Mouse (Mus musculus) adrenal gland, adult 18-20 months (tissue): ENCODE data around the gene 9530077C05Rik. TPM values are rescaled to one million over a fixed set of nuclear protein-coding genes. Genes with fewer than 3 reads are reported as not detected.
"Not testable (repeated sequence)": the region's sequence is repeated elsewhere in the genome, so short reads cannot be mapped to it uniquely, and the experiment has no call there.

Experiments
- DNase-seq, 2 experiments: peaks; one replicate each; pipeline ENCODE4 v3.0.0; 2021 to 2022; ENCODE audit warnings: low spot score in 2 of 2
- total RNA-seq, 2 experiments: library from RNA; stranded (reverse); gene quantifications; 1 replicate in 1 of 2; 2 replicates in 1 of 2; pipeline ENCODE4 v1.2.3; 2021

9530077C05Rik gene
- total RNA-seq, 2 experiments from 2014 or later = 3.2 to 5.0 TPM

DNA sequence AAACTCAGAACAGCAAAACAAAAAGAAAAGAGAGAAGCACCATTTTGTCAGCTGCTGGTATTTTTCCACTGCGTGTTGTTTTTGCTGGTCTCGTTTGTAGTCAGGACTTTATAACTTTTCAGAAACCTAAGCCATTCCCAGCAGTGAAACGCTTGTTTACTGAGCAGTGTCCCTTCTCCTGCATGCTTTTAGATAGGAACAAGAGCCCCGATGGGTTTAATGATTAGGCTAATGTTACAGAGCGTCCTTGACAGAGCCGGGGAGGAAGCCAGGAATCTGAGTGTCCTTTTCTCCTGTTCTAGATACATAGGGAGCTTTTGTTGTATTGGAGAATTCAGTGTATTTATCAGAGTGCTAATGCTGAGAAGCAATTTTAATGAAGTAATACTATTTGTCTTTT is 6.2 kb downstream of the 9530077C05Rik start:
- DNase-seq = no peak

DNA sequence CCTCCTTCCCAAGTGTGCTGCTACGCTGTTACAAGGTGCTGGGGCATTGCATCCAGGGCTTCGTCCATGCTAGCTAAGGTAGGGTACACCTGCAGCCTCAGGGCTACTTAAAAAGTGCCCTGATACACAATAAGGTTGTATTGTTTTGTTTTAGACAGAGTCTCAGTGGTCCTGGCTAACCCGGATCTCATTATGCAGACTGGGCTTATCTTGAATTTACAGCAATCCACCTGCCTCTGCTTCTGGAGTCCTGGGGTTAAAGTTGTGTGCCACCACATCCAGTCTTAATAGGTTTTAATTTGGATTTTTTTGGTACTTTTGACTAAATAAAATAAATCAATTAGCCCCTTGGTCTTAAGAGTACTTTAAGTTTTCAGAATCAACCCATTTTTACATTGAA is 8.6 kb downstream of the 9530077C05Rik start:
- no peak for DNase-seq

DNA sequence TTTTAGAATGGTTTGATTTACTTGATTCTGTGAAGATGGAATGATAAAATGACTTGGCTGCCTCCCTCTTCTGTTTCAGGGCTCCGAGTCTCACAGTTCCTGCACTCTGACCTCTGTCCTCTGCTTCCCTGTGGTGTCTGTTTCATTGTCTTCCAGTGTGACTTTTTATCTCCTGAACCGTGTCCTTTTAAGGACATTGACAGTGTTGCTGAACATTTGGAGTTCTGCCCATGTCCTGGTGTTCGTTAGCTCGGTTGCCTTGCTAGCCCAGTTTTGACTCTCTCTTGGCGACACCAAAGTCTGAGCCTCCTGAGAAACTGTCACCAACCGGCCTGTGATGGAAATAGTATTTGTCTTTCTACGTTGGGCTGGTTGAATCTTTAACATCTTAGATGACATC is 9.2 kb downstream of the 9530077C05Rik start:
- DNase-seq = no peak

DNA sequence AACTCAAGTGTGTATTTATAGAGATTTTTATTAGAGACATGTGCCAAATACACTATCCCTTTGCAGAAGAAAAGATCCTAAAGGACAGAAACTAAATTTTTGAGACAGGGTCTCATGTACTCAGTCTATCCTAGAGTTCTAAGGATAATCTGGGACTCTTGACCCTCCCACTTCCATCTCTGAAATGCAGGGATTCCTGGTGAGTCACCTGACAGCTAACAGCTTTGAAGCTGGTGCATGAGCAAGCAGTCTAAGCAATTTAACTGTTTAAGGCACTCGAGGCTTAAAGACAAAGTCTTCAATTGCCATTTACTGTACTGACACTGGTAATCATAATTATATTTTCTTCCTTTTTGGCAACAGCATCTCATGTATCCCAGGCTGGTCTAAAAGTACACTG is 11.2 kb downstream of the 9530077C05Rik start:
- no peak for DNase-seq

DNA sequence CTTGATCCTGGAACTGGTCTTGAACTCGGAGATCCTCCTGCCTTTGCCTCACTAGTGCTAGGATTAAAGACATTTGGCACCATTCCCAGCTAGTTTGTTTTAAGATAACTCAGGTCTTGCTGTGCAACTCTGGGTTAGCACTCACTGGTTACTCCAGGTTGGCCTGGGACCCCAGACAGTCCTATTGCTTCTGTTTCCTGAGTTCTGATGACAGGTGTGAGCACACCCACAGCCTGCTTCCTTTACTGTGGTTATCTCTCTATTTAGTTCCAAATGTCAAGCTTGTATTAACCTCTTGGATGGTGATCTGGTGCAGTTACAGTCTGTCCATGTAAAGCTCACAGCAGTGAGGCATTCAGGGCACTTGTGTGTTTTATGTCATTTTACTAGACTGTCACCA is 12.2 kb downstream of the 9530077C05Rik start:
- DNase-seq = no peak

DNA sequence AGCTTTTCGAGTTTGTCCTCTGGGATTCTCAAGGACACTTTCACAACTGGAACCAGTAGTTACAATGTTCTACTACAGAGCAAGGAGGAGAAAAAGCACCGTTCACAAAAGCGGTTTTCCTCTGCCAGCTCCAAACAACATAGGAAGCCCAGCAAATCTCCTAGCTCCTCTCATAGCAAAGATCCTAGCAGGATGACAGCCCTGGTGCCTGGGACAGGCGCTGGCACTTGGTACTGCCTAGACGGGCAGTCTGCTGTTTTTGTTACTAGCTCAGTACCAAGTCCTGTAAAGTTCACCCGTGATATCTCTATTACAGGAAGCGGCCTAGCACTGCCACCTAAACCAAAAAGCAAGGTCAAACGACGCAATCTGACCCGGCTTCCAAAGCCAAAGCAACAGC is 12.9 kb downstream of the 9530077C05Rik start:
- DNase-seq = no peak

DNA sequence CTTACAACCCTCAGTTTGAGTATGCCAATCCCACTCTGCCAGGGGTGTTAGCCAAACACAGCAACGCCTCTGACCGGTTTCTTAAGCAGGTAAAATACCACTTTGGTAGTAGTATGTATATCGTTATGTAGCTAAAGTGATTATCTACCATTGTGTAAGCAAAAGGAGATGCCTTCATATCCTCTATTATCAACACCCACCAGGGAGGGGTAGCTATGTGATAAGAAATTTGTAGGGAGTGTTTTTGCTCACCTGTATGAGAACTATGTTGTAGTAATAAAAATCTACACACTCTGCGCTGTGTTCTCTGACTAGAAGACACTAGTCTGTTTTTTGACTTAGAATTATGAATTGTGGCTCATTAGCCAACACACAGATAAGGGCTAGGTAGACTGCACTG is 13.4 kb downstream of the 9530077C05Rik start:
- no peak for DNase-seq

DNA sequence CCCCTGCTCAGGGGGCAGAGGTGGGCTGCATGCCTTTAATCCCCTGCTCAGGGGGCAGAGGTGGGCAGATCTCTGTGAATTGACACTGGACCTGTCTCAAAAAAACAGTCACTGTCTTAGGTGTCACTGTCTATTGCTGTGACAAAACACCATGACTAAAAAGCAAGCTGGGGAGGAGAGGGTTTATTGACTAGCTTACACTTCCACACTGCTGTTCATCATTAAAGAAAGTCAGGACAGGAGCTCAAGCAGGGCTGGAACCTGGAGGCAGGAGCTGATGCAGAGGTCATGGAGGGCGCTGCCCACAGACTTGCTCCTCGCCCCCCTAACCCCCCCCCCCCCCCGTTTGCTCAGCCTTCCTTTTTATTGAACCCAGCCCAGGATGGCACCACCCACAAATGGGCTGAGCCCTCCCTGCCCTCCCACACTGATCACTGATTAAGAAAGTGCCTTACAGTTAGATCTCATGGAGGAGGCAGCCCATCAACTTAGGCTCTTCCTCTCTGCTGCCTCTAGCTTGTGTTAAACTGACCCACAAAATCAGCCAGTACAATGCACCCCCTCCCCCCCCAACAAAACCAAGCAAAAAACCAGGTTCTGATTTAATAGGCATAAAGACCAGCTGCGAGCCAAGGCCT is 16.8 kb downstream of the 9530077C05Rik start:
- DNase-seq = no peak

DNA sequence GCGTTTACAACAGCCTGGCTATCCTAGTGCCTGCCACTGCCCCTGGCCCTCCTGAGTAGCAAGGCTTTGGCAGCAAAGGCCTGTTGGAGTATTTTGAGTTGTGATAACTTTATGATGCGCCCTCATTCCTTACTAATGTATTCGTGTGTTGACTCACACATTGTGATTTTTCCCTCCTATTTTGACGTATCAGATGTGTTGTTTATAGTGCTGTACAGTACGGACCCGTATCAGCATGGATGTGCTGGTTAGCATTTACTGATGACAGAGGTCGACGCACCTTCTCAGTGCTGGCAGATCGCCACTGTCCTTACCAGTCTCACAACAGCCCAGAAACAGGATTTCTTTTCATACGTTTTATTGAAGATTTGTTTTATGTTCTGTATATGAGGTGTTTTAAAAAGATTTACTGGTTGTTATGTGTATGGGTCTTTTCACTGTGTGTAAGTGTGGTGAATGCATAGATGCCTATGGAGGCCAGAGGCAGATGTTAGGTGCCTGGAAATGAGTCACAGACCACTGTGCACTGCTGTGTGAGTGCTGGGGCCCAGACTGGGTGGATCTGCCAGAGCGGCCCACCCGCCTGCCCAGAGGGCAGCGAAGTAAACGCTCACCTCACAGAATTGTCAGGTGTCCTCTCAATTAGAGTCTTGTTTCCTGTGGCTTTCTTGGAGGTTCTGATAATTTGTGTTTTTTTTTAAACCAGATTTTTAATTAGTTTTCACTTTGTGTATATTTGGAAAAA is 17.5 kb downstream of the 9530077C05Rik start:
- no peak for DNase-seq

DNA sequence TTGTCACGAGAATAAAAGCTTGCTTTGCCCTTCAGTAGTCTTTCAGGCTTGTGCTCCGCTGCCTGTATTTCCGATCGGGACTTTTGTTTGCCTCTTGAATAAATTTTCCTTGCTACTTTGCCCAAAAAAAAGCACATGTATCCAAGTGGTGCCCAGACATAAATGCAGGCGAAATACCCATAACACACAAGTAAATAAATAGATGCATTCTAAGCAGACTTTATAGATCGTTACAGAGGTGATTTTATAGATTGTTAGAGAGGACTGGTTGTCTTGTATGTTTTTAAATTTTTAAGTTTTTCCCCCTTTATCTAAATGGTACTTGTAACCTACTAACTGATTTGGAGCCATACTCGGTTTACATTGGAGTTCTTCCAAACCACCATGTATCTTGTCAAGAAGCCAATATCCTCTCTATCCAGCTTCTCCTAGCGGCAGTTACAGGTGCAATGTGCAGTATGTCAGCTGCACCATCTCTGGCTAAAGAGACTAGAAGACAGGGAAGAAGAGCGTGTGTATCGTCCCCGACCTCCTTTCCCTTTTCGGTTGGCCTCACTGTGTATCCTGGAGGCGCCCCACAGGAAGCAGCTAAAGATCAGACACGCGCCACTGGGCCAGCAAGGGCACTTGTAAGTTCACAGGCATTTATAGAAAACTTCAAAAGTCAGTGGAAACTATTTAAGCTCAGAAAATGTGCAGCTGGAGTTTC is 18.4 kb downstream of the 9530077C05Rik start:
- DNase-seq = no peak

DNA sequence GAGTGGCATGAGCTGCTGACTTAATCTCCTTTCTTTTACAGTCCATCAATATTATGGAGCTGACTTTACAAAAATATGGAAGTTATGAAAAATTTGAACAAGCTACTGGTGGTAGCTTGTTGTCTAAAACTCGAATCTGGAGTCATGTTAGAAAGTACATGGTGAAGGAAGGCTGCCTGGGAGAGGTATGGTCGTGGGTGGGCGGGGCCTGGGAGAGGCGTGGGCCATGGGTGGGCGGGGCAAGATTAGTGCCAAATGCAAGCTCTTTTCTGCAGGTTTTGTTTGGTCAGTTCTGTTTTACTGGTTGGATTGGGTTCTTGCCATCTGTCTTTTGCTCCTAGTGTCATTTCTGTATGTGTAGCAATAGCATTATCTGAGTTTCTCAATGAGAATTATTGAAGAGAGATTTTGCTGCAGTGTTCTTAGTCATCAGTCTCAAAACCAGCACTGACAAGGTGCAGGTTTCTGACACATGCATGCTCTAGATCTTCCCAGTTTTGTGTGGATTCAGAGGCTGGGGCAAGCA is 19.1 kb downstream of the 9530077C05Rik start:
- DNase-seq = no peak

DNA sequence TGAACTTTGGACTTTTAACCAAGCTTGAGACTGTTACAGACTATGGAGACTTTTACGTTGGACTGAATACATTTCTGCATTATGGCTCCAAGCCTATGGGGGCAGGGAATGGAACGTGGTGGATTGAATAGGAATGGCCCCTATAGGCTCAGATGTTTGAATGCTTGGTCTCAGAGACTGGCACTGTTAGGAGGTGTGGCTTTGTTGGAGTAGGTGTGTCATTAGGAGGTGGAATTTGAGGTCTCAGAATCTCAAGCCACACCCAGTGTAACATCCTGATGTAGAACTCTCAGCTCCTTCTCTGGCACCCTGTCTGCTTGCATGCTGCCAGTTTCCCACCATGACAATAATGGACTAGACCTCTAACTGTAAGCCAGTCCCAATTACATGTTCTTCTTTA is 21.9 kb downstream of the 9530077C05Rik start:
- DNase-seq = no peak

DNA sequence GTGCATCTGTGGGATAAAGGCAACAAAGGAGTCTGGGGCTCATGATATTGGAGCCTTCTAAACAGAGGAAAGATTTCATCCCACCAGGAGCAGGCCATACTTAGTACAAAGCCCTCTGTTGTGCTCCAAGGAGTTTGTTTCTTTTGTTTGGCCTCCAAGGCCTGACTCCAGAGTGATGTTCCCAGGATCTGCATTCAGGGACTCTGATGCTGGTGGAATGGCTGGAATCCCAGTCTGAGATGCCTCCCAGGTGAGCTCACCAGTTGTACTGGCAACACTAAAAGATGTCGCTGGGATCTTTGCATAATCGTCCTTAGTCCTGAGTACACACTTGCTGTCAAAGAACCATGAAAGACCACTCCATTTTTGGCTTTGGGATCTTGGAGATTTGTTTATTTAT is 22.8 kb downstream of the 9530077C05Rik start:
- no peak for DNase-seq

DNA sequence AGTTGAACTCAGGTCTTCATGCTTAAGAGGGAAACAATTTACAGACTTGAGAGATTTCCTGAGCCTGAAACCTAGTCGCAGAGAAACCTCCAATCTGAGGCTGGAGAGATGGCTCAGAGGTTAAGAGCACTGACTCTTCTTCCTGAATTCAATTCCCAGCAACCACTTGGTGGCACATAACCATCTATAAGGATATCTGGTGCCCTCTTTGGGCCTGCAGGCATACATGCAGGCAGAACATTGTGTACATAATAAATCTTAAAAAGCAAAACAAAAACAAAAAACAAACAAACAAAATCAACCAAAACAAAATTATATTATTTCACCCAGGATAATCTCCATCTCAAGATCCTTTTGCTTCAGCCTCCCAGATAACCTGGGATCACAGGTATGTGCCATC is 27.5 kb downstream of the 9530077C05Rik start:
- no peak for DNase-seq

DNA sequence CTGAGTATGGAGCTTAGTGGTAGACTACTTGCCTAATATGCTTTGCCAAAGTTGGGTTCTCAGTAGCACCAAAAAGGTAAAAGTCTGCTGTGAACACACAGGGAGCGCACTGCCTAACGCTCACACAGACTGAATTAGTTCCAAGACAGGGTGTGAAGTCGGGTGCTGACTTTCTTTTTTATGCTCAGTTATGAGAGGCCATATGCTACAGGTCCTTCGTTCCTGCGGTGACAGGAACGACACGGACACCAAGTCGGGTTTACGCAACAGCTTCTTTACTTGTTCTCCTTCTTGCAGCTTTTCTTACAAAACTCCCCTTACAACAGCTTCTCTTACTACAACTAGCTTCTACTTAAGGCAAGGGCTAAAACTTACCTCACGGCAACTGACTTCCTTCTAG is 31.8 kb downstream of the 9530077C05Rik start:
- DNase-seq = no peak

DNA sequence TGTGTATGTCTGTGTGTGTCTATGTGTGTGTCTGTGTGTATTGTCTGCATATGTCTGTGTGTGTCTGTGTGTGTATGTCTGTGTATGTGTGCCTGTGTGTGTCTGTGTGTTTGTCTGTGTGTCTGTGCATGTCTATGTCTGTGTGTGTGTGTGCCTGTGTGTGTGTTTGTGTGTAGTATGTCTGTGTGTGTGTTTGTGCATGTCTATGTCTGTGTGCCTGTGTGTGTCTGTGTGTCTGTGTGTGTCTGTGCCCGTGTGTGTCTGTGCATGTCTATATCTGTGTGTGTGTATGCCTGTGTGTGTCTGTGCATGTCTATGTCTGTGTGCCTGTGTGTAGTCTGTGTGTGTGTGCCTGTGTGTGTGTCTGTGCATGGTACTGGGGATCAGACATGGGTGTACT is 33.8 kb downstream of the 9530077C05Rik start:
- no peak for DNase-seq

DNA sequence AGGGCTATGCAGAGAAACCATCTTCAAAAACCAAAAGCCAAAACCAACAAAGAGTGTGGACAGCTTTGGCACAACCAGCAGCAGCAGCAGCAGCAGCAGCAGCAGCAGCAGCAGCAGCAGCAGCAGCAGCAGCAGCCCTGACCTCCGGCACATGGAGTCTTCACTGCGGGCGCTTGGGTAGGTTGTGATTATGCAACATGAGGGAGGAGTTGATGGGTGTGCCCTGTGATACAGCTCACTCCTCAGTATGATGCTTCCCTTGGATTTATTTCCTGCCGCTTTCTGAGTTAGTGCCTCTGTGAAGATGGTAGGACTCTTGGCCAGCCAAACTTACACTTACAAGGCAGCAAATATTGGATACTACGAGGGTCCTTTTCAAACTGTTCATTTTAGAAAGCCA is 35.9 kb downstream of the 9530077C05Rik start:
- DNase-seq = no peak

DNA sequence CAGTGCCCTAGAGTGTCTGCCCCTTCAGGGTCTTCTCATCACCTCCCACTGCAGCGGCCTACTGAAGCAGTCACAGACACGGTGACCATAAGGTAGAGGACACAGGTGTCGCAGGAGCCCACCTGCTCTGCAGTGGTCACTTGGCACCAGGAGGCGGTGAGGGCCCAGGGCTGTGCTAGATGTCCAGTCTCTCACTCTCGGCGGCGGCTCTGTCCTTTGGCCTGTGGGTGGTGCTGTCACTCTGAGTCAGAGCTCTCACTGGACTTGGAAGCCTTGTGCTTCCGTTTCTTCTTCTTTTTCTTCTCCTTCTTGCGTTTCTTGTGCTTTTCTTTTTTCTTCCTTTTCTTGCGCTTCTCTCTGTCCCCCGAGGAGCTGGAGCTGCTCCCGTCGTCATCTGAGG is 37.1 kb downstream of the 9530077C05Rik start:
- DNase-seq = no peak

DNA sequence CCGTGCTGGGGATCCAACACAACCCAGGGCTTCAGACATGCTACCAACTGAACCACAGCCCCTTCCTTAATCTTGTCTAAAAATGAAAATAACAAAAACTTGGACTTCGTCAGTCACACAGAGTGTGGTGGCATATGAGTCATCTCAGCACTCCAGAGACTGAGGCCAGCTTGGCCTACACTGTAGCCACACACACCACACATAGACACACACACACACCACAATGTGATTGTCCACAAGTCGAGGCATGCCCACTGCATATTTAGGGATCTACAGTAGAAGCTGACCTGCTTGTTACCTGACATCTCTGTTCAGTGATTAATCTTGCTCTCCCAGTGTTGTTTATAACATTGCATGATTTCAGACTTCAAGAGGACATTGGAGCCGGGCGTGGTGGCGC is 37.9 kb downstream of the 9530077C05Rik start:
- DNase-seq = no peak

DNA sequence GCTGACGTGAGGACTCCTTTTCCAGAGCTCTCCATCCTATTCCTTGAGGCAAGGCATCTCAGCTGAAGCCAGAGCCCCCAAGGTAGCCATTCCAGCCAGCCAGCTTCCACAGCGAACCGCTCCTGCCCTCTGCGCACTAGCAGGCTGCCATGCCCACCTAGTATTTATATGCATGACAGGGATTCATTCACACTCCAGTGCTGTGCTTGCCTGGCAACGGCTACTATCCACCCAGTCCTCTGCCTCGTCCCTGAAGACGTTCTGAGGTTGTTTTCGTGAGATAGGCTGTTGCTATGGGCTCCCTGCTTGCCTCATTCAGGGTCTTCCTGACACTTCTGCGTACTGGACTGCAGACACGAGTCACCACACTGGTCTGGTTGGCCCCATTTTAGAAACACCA is 41.4 kb downstream of the 9530077C05Rik start:
- no peak for DNase-seq

DNA sequence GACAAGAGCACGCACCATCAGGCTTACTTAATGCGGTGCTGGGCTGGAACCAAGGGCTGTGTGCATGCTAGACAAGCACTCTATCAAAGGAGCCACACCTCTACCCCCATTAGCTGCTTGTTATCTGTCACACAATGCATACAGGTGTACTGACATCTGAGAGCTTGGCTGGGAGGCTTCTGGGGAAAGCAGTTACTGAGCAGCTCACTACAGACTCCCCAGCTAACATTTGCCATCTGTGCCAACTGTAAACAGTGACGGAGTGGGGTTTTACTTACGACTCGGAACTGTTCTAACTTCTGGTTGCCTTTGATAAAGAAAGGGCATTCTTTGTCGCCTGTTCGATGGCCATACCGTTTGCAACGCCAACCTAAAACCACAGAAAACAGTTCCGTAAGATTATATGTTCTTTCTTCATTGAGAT is 42.2 kb downstream of the 9530077C05Rik start:
- no peak for DNase-seq

DNA sequence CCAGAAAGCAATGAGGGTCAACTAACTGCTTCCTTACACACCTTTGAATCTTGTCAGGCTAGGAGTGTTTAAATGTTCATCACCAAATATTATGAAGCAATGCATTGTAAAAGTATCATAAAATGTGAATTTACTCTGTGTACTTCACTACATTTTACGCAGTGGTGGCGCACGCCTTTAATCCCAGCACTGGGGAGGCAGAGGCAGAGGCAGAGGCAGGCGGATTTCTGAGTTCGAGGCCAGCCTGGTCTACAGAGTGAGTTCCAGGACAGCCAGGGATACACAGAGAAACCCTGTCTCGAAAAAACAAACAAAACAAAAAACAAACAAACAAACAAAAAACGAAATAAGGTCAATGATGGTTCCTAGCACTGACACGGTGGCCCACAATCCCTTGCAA is 42.7 kb downstream of the 9530077C05Rik start, which contains the start of gene Gm17545:
Gm17545 (plus strand) TSS at position 301 of the 400 bp plus-strand sequence.
- not testable (repeated sequence) for DNase-seq
